Mouse (Mus musculus): Measurements from ENCODE around the gene Thoc7. TPM values are rescaled to one million over a fixed set of nuclear protein-coding genes. Genes with fewer than 3 reads are reported as not detected.
"Not testable (repeated sequence)": the region's sequence is repeated elsewhere in the genome, so short reads cannot be mapped to it uniquely, and the experiment has no call there.

Gene Thoc7
- polyA plus RNA-seq, 1 experiment from 2014 or later = 159 TPM

DNA sequence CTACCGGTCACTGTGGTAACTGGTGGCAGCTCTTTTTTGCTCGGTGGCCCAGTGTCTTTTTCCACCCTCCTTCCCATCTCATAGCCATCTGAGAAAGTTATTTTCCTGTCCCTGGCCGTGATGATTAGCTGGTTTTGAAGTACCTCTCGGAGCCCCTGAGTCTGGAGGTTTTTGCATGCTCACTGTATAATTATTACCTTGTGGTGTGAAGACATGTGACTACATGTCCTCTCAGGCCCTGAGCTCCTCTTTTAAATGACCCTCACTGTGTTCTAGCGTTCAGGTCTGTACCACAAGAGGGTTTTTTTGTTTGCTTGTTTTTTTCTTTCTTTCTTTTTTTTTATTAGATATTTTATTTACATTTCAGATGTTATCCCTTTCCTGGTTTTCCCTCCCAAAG lies 6.8 kb upstream of the Thoc7 start:
- no peaks in the 10 kb centered on the region for H3K9me3 ChIP-seq (replicated peaks)
- no peak overlapping the region for H3K27ac ChIP-seq (ENCODE audit: poor library complexity, severe bottlenecking)
- no peak overlapping the region for H3K9ac ChIP-seq
- no peaks in the 10 kb centered on the region for H3K36me3 ChIP-seq
- H3K4me1 ChIP-seq (replicated peaks) = peaks cover 6% of the 10 kb centered on the region
- no peak overlapping the region for H3K4me2 ChIP-seq
- 83% methylated on average over 5 of the region's 5 CpGs for WGBS
- ATAC-seq (ENCODE audit: insufficient number of reproducible peaks, low FRiP score) = no peak
- H3K4me3 ChIP-seq = no peak overlapping the region
- peaks cover 37% of the 10 kb centered on the region for H3K27me3 ChIP-seq (replicated peaks)

DNA sequence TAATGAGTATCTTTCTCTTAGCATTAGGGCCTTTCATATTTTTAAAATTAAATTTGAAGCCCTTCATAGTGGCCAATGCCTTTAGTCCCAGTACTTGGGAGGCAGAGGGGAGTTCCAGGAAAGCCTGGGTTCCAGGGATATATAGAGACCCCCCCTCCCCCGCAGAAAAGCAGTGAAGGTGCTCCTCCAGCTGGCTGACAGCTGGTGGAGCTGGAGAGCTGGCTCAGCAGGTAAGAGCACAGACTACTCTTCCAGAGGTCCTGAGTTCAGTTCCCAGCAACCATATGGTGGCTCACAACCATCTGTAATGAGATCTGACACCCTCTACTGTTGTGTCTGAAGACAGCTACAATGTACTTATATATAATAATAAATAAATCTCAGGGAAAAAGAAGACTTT lies 6.0 kb upstream of the Thoc7 start:
- Histone ChIP-seq H3K4me3 (no peak overlapping the region), H3K27me3 (replicated peaks) (peaks cover 29% of the 10 kb centered on the region), H3K4me2 (no peak overlapping the region), H3K4me1 (replicated peaks) (peaks cover 6% of the 10 kb centered on the region), H3K27ac (ENCODE audit: poor library complexity, severe bottlenecking) (no peak overlapping the region), H3K9me3 (replicated peaks) (no peaks in the 10 kb centered on the region), H3K9ac (no peak overlapping the region), H3K36me3 (no peaks in the 10 kb centered on the region)
- 35% methylated on average over 1 of the region's 1 CpGs for WGBS
- ATAC-seq (ENCODE audit: insufficient number of reproducible peaks, low FRiP score) = no peak

DNA sequence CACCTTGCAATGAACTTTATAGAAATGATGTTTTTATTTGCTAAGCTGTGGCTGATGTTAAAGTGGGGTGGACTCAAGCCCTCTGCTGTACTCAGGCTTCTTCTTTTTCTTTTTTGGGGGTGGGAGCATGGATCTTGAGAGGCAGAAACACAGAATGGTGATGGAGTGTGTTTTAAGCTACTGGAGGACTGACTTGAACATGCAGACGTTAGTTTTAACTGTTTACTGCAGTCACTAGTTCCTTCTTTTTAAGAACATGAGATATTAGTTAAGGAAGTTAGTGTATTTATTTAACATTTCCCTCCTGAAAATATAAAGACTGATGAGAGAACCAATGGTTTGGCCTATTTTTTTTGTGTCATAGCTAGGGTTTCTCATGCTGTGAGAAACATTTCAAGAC lies 1.9 kb upstream of the Thoc7 start:
- H3K4me3 ChIP-seq = no peak overlapping the region
- H3K27ac ChIP-seq (ENCODE audit: poor library complexity, severe bottlenecking) = no peak overlapping the region
- H3K4me1 ChIP-seq (replicated peaks) = peaks cover 13% of the 10 kb centered on the region; the same call in 1 of the 2 replicates
- H3K9me3 ChIP-seq (replicated peaks) = no peaks in the 10 kb centered on the region
- H3K27me3 ChIP-seq (replicated peaks) = peaks cover 13% of the 10 kb centered on the region
- no peak overlapping the region for H3K9ac ChIP-seq
- 62% methylated on average over 1 of the region's 1 CpGs for WGBS
- no peak overlapping the region for H3K4me2 ChIP-seq
- no peak for ATAC-seq (ENCODE audit: insufficient number of reproducible peaks, low FRiP score)
- no peaks in the 10 kb centered on the region for H3K36me3 ChIP-seq

DNA sequence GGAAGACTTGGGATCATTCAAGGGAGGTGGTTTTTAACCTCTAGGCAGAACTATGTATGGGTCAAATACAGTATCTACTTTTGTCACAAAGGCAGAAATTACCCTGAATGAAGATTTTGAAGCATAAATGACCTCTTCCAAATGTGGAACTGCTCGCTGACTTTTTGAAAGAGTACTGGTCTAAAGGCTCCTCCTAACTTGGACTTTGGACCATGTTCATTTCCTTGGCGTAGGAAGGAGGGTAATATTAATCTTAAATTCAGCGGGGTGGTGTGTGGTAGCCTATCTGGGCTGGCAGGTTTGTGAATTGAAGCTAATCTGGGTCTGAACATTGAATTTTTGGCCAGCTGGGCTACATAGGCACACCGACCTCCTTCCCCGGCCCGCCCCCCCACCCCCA lies 824 bp upstream of the Thoc7 start:
- Histone ChIP-seq H3K9ac (no peak overlapping the region), H3K4me3 (no peak overlapping the region), H3K4me1 (replicated peaks) (peaks cover 15% of the 10 kb centered on the region; the same call in 1 of the 2 replicates), H3K27ac (ENCODE audit: poor library complexity, severe bottlenecking) (no peak overlapping the region), H3K36me3 (no peaks in the 10 kb centered on the region), H3K9me3 (replicated peaks) (no peaks in the 10 kb centered on the region), H3K27me3 (replicated peaks) (peaks cover 8% of the 10 kb centered on the region; the same call in 1 of the 2 replicates), H3K4me2 (no peak overlapping the region)
- no peak for ATAC-seq (ENCODE audit: insufficient number of reproducible peaks, low FRiP score)
- WGBS = 82% methylated on average over 6 of the region's 6 CpGs

DNA sequence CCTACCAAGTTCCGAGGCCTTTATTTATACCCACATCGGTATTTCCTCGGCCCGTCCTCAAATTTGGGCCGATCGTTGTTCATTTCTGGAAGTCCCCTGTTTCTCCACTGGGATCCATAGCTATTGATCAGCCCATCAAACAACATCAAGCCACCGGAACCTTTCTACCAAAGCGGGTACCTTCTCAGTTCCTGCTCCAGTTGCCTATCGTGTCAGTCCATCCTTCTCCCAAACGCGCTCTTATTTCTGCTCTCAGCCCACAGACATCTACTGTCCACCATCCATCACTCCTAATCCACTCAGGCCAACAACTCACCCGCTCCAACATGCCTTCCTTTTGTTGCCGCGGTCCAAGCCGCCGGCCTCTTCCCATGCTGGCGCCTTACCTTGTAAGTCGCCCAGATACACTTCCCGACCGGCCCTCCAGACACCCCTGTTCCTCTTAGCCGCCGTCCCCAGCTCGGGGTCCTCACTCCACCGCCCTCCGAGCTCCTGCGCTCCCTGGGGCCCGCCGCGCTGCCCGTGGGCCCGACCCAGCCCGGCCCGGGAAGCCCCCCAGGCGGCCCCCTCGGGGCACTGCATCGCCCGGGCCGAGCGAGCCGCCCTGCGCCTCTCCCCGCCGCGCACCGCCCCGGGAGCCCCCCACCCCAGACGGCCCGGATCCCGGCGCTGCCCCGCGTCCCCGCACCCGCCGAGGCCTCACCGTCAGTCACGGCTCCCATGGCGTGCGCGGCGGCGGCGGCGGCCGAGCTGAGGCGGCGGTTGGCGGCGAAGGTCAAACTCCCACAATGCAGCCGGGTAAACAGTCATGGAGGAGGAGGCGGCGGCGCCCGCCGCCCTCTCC lies 948 bp downstream of the Thoc7 start:
- H3K4me1 ChIP-seq (replicated peaks) = peaks cover 17% of the 10 kb centered on the region; the same call in 1 of the 2 replicates
- no peaks in the 10 kb centered on the region for H3K9me3 ChIP-seq (replicated peaks)
- ATAC-seq (ENCODE audit: insufficient number of reproducible peaks, low FRiP score) = peak; percentile 81
- H3K4me3 ChIP-seq = peak overlapping the region; percentile 97
- peak overlapping the region; percentile 63 for H3K27ac ChIP-seq (ENCODE audit: poor library complexity, severe bottlenecking)
- peak overlapping the region; percentile 99 for H3K9ac ChIP-seq
- no peaks in the 10 kb centered on the region; the same call in 1 of the 2 replicates for H3K27me3 ChIP-seq (replicated peaks)
- peaks cover 5% of the 10 kb centered on the region for H3K36me3 ChIP-seq
- under 1% methylated on average over 52 of the region's 75 CpGs for WGBS
- H3K4me2 ChIP-seq = peak overlapping the region; percentile 83

GRCm38 (mm10) chr14:13960079-13960478 lies 1.6 kb downstream of the Thoc7 start:
- H3K9ac ChIP-seq = peak overlapping the region; percentile 99
- peaks cover 11% of the 10 kb centered on the region for H3K36me3 ChIP-seq
- H3K9me3 ChIP-seq (replicated peaks) = no peaks in the 10 kb centered on the region
- 3% methylated on average over 5 of the region's 9 CpGs for WGBS
- no peaks in the 10 kb centered on the region; the same call in 1 of the 2 replicates for H3K27me3 ChIP-seq (replicated peaks)
- ATAC-seq (ENCODE audit: insufficient number of reproducible peaks, low FRiP score) = no peak
- no peak overlapping the region for H3K27ac ChIP-seq (ENCODE audit: poor library complexity, severe bottlenecking)
- H3K4me2 ChIP-seq = peak overlapping the region; percentile 83
- H3K4me3 ChIP-seq = peak overlapping the region; percentile 97
- peaks cover 17% of the 10 kb centered on the region; the same call in 1 of the 2 replicates for H3K4me1 ChIP-seq (replicated peaks)

DNA sequence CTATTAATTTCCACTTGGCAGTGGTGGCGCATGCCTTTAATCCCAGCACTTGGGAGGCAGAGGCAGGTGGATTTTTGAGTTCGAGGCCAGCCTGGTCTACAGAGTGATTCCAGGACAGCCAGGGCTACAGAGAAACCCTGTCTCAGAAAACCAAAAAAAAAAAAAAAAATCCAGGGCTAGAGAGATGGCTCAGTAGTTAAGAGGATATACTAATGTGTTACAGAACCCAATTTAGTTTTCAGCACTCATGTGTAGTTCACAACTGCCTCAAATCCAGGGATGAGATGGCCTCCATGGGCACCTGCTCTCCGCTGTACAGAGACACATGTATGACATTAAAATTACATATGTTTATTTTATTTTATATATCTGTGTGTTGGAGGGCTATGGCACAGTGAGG lies 9.5 kb downstream of the Thoc7 start:
- H3K9ac ChIP-seq; H3K9me3 ChIP-seq (replicated peaks); H3K27me3 ChIP-seq (replicated peaks); H3K4me3 ChIP-seq; H3K27ac ChIP-seq (ENCODE audit: poor library complexity, severe bottlenecking); H3K4me1 ChIP-seq (replicated peaks); H3K4me2 ChIP-seq; ATAC-seq (ENCODE audit: insufficient number of reproducible peaks, low FRiP score): not testable (repeated sequence)
- WGBS = 94% methylated on average over 3 of the region's 3 CpGs
- H3K36me3 ChIP-seq = peaks cover 54% of the 10 kb centered on the region

DNA sequence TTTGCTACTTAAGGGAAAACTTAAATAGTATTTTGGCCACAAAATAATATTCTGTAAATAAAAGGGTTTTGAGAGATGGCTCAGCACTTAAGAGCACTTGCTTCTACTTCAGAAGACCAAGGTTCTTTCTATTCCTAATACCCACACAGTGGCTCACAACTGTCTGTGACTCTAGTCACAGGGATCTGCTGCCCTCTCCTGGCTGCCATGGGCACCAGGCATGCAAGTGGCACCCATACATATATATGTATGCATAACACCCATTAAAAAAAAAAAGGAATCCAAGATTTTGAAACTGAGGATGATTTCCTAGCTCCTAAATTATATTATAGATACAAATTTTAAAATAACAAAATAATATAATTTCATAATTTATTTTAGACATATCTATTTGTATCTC lies 11.3 kb downstream of the Thoc7 start:
- no peaks in the 10 kb centered on the region for H3K9me3 ChIP-seq (replicated peaks)
- H3K36me3 ChIP-seq = peaks cover 51% of the 10 kb centered on the region
- no peak overlapping the region for H3K9ac ChIP-seq
- no peak overlapping the region for H3K4me2 ChIP-seq
- no peak overlapping the region for H3K27ac ChIP-seq (ENCODE audit: poor library complexity, severe bottlenecking)
- H3K27me3 ChIP-seq (replicated peaks) = no peaks in the 10 kb centered on the region
- ATAC-seq (ENCODE audit: insufficient number of reproducible peaks, low FRiP score) = no peak
- H3K4me1 ChIP-seq (replicated peaks) = no peaks in the 10 kb centered on the region
- H3K4me3 ChIP-seq = no peak overlapping the region

- Histone ChIP-seq H3K4me3 (no peak overlapping the region), H3K36me3 (peaks cover 48% of the 10 kb centered on the region), H3K27ac (ENCODE audit: poor library complexity, severe bottlenecking) (no peak overlapping the region), H3K4me2 (no peak overlapping the region), H3K4me1 (replicated peaks) (no peaks in the 10 kb centered on the region), H3K27me3 (replicated peaks) (no peaks in the 10 kb centered on the region), H3K9ac (no peak overlapping the region), H3K9me3 (replicated peaks) (0 out of 2 replicates have a peak, but pooled peaks cover 2% of the 10 kb centered on the region)
- no peak for ATAC-seq (ENCODE audit: insufficient number of reproducible peaks, low FRiP score)
- 90% methylated on average over 7 of the region's 7 CpGs for WGBS
Observed at GRCm38 (mm10) chr14:13948345-13948744, 13.3 kb downstream of the Thoc7 start.

GRCm38 (mm10) chr14:13944686-13945085 lies 17.0 kb downstream of the Thoc7 start:
- Histone ChIP-seq H3K36me3 (peaks cover 27% of the 10 kb centered on the region), H3K4me1 (replicated peaks) (no peaks in the 10 kb centered on the region), H3K27ac (ENCODE audit: poor library complexity, severe bottlenecking) (no peak overlapping the region), H3K27me3 (replicated peaks) (no peaks in the 10 kb centered on the region), H3K9ac (no peak overlapping the region), H3K4me3 (no peak overlapping the region), H3K9me3 (replicated peaks) (0 out of 2 replicates have a peak, but pooled peaks cover 2% of the 10 kb centered on the region), H3K4me2 (no peak overlapping the region)
- 89% methylated on average over 4 of the region's 4 CpGs for WGBS
- no peak for ATAC-seq (ENCODE audit: insufficient number of reproducible peaks, low FRiP score)

DNA sequence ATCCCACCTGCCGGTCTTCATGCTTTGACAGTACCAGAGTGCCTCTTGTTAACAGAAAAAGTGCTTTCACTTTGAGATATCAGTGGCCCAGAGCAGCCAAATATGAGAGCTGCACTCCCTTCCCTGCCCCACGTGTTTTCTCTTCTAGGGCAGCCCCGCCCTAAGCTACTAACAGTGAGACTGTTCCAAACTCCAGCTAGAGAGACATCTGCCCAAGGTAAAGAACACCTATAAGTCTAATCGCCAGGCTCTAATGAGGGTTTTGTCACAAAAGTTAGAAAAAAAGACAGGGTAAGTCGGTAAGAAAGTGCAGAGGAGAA lies 27.6 kb downstream of the Thoc7 start:
- no peaks in the 10 kb centered on the region for H3K36me3 ChIP-seq
- 36% methylated on average over 5 of the region's 5 CpGs for WGBS
- no peaks in the 10 kb centered on the region for H3K27me3 ChIP-seq (replicated peaks)
- H3K27ac ChIP-seq (ENCODE audit: poor library complexity, severe bottlenecking) = no peak overlapping the region
- peak overlapping the region; percentile 54 for H3K4me3 ChIP-seq
- peaks cover 19% of the 10 kb centered on the region for H3K9me3 ChIP-seq (replicated peaks)
- peak overlapping the region; percentile 92 for H3K4me2 ChIP-seq
- ATAC-seq (ENCODE audit: insufficient number of reproducible peaks, low FRiP score) = no peak
- no peak overlapping the region; the same call in 1 of the 2 replicates for H3K9ac ChIP-seq
- 0 out of 2 replicates have a peak, but pooled peaks cover 3% of the 10 kb centered on the region for H3K4me1 ChIP-seq (replicated peaks)
